Mouse (Mus musculus) neural tube, embryonic 15.5 days (tissue): ENCODE measurements at regions not wholly inside any gene's neighbourhood (a gene's known extent, or its start where the extent isn't known, plus 50 kb on each side); places are given as distances from the start of the nearest gene placed in this dataset.

Experiments
- ATAC-seq: fragments of 200-750 bp; cut with Nextera tagmentation; 2 replicates; pipeline ENCODE4 v1.8.0; 2017; ENCODE audit warnings: mild to moderate bottlenecking, moderate TSS enrichment, moderate library complexity; ENCODE audit not compliant: low FRiP score
- H3K27ac ChIP-seq: fragments of 300-500 bp; sonication (generic); replicated peaks from 2 replicates; pipeline ENCODE4 v1.5.1; 2015; ENCODE audit warnings: mild to moderate bottlenecking, inconsistent platforms
- H3K27me3 ChIP-seq: fragments of 300-500 bp; sonication (generic); replicated peaks from 2 replicates; pipeline ENCODE4 v1.6.1; 2015; ENCODE audit warnings: inconsistent platforms
- H3K36me3 ChIP-seq: fragments of 300-500 bp; sonication (generic); 2 replicates; pipeline ENCODE4 v1.6.1; 2015; ENCODE audit warnings: inconsistent platforms
- H3K4me1 ChIP-seq: fragments of 300-500 bp; sonication (generic); 2 replicates; pipeline ENCODE4 v1.6.1; 2015; ENCODE audit warnings: inconsistent platforms
- H3K4me2 ChIP-seq: fragments of 300-500 bp; sonication (generic); 2 replicates; pipeline ENCODE4 v1.6.1; 2015; ENCODE audit warnings: inconsistent platforms, mild to moderate bottlenecking, moderate library complexity
- H3K4me3 ChIP-seq: fragments of 300-500 bp; sonication (generic); replicated peaks from 2 replicates; pipeline ENCODE4 v1.5.1; 2015; ENCODE audit warnings: mild to moderate bottlenecking, inconsistent platforms
- H3K9ac ChIP-seq: fragments of 300-500 bp; sonication (generic); replicated peaks from 2 replicates; pipeline ENCODE4 v1.6.1; 2015; ENCODE audit warnings: mild to moderate bottlenecking, inconsistent platforms
- H3K9me3 ChIP-seq: fragments of 300-500 bp; sonication (generic); replicated peaks from 2 replicates; pipeline ENCODE4 v1.6.1; 2016; ENCODE audit warnings: inconsistent platforms
- WGBS: fragments of 180-500 bp; shearing (Covaris S2); methylation state at CpG from one replicate; pipeline ENCODE4 v1.1.7; 2015; ENCODE audit warnings: mixed read lengths; 5-methylcytosine and 5-hydroxymethylcytosine counted together

- H3K4me2 ChIP-seq = no peak overlapping the region
- no peak overlapping the region for H3K9ac ChIP-seq
- H3K27ac ChIP-seq = no peak overlapping the region
- no peaks in the 10 kb centered on the region for H3K9me3 ChIP-seq
- no peak overlapping the region for H3K4me3 ChIP-seq
- H3K27me3 ChIP-seq = 0 out of 2 replicates have a peak, but pooled peaks cover 11% of the 10 kb centered on the region
- 21% methylated on average over 6 of the region's 6 CpGs for WGBS
- no peak for ATAC-seq
- no peaks in the 10 kb centered on the region for H3K4me1 ChIP-seq
- no peaks in the 10 kb centered on the region for H3K36me3 ChIP-seq
Measured at GRCm38 (mm10) chrX:166773408-166773854, 187.9 kb upstream of the Egfl6 start.

DNA sequence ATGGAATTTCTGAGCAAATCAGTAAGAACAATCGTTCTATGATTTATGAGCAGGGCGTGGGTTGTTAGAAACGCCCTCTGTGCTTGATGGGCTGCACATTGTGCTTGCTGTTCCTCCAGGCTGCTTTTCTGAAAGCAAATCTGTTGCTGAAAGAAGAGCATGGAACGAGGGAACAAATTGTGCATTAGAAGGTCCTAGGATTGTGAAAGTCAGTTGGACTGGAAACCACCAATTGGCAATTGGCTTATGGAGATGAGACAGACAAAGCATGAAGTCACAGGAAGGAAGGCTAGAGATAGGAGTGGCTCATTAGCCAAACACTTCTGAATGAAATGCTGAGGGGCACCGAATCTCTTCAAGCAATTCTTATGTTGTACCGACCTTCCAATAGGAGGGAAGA, 181.5 kb upstream of the Egfl6 start:
- H3K36me3 ChIP-seq = no peaks in the 10 kb centered on the region
- H3K9me3 ChIP-seq = no peaks in the 10 kb centered on the region
- H3K27ac ChIP-seq = no peak overlapping the region
- WGBS = 74% methylated on average over 6 of the region's 6 CpGs
- no peaks in the 10 kb centered on the region for H3K4me1 ChIP-seq
- no peak overlapping the region for H3K4me3 ChIP-seq
- peaks cover 11% of the 10 kb centered on the region; the same call in 1 of the 2 replicates for H3K27me3 ChIP-seq
- no peak for ATAC-seq
- no peak overlapping the region for H3K4me2 ChIP-seq
- H3K9ac ChIP-seq = no peak overlapping the region

DNA sequence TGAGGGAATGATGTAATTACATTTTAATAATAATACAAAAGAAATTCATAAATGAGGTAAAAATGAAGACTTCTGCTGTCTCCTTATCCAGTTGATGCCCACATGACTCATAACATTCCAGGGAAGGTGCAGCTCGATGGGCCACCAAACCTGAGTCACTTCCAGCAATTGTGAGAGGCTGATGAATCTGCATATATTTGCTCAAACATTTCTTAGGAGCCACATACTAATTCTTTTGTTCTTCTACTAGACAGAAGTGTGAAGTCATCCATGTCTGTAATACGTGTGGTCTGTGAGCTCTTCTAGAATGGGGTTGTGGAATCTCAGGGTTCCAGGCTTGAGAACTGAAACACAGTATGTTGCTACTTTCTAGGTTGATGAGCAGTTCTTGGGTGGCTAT, 180.1 kb upstream of the Egfl6 start:
- Histone ChIP-seq H3K4me3 (no peak overlapping the region), H3K4me1 (no peaks in the 10 kb centered on the region), H3K9me3 (no peaks in the 10 kb centered on the region), H3K9ac (no peak overlapping the region), H3K36me3 (no peaks in the 10 kb centered on the region), H3K27me3 (peaks cover 12% of the 10 kb centered on the region; the same call in 1 of the 2 replicates), H3K4me2 (no peak overlapping the region), H3K27ac (no peak overlapping the region)
- WGBS = 79% methylated on average over 2 of the region's 2 CpGs
- ATAC-seq = no peak

- no peak overlapping the region for H3K9ac ChIP-seq
- no peak overlapping the region for H3K4me2 ChIP-seq
- ATAC-seq = no peak
- no peaks in the 10 kb centered on the region for H3K9me3 ChIP-seq
- peaks cover 5% of the 10 kb centered on the region; the same call in 1 of the 2 replicates for H3K27me3 ChIP-seq
- no peaks in the 10 kb centered on the region for H3K36me3 ChIP-seq
- no peaks in the 10 kb centered on the region for H3K4me1 ChIP-seq
- WGBS = 89% methylated on average over 2 of the region's 2 CpGs
- no peak overlapping the region for H3K4me3 ChIP-seq
- no peak overlapping the region for H3K27ac ChIP-seq
Measured at GRCm38 (mm10) chrX:166762098-166762497, 176.6 kb upstream of the Egfl6 start.

DNA sequence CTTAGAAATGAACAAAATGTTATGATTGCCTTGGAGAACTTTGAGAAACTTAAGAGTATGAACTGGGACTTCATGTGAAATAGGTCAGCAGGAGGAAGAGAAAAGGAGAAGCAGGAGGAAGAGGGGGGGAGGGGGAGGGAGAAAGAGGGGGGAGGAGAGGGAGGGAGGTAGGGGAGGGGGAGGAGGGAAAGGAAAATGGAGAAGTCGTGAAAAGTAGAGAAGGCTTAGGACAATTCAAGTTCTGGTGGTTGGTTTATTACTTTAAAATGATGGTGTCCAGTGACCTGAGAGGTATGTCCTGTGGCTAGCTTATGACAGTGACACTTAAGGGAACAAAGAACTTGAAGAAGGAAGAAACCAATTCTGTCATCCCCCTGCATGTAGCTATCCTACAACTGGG, 171.6 kb upstream of the Egfl6 start:
- no peak overlapping the region for H3K4me3 ChIP-seq

GRCm38 (mm10) chrX:166754967-166755654, 169.6 kb upstream of the Egfl6 start:
- H3K4me2 ChIP-seq = no peak overlapping the region
- H3K9ac ChIP-seq = no peak overlapping the region
- no peaks in the 10 kb centered on the region; the same call in 1 of the 2 replicates for H3K27me3 ChIP-seq
- H3K9me3 ChIP-seq = no peaks in the 10 kb centered on the region
- H3K4me3 ChIP-seq = no peak overlapping the region
- ATAC-seq = no peak
- no peak overlapping the region for H3K27ac ChIP-seq
- no peaks in the 10 kb centered on the region for H3K4me1 ChIP-seq
- WGBS = 84% methylated on average over 3 of the region's 3 CpGs
- no peaks in the 10 kb centered on the region for H3K36me3 ChIP-seq

More for the DNA sequence above, 171.6 kb upstream of the Egfl6 start:
- Histone ChIP-seq H3K36me3 (no peaks in the 10 kb centered on the region), H3K27me3 (peaks cover 2% of the 10 kb centered on the region; the same call in 1 of the 2 replicates), H3K9ac (no peak overlapping the region), H3K27ac (no peak overlapping the region), H3K9me3 (no peaks in the 10 kb centered on the region), H3K4me1 (no peaks in the 10 kb centered on the region), H3K4me2 (no peak overlapping the region)
- 36% methylated on average over 1 of the region's 1 CpGs for WGBS
- no peak for ATAC-seq

- Histone ChIP-seq H3K9ac (no peak overlapping the region), H3K36me3 (no peaks in the 10 kb centered on the region), H3K4me2 (no peak overlapping the region), H3K9me3 (no peaks in the 10 kb centered on the region), H3K27ac (no peak overlapping the region), H3K4me1 (no peaks in the 10 kb centered on the region), H3K4me3 (no peak overlapping the region), H3K27me3 (no peaks in the 10 kb centered on the region)
- WGBS = 55% methylated on average over 8 of the region's 8 CpGs
- ATAC-seq = no peak
Measured at GRCm38 (mm10) chrX:166749055-166749679, 163.6 kb upstream of the Egfl6 start.

DNA sequence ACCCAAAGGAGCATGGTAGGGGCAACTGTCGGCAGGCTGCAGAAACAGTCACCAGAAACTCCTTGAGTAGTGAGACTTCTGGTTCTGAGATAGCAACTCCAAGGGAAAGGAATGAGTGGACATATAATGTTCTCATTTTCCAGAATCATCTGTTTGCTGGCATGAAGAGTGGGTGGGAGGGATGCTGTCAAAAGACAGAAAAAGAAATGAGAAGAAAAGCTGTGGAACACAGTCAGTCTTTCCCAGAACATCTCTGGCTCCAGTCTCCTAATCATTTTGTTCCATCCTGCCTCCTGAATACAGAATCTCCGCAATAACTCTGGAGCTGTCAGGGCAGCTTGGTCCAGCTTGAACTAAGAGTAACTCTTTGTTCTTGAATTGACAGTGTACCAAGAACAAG, 145.8 kb upstream of the Egfl6 start:
- Histone ChIP-seq H3K9me3 (no peaks in the 10 kb centered on the region), H3K9ac (no peak overlapping the region), H3K4me3 (no peak overlapping the region), H3K4me2 (no peak overlapping the region), H3K36me3 (no peaks in the 10 kb centered on the region), H3K4me1 (no peaks in the 10 kb centered on the region), H3K27me3 (peaks cover 11% of the 10 kb centered on the region), H3K27ac (no peak overlapping the region)
- ATAC-seq = no peak
- WGBS = 73% methylated on average over 2 of the region's 2 CpGs

- no peak overlapping the region for H3K9ac ChIP-seq
- H3K4me2 ChIP-seq = no peak overlapping the region
- no peaks in the 10 kb centered on the region for H3K36me3 ChIP-seq
- H3K27me3 ChIP-seq = peaks cover 11% of the 10 kb centered on the region
- no peaks in the 10 kb centered on the region for H3K9me3 ChIP-seq
- 59% methylated on average over 2 of the region's 2 CpGs for WGBS
- H3K27ac ChIP-seq = no peak overlapping the region
- no peak for ATAC-seq
- H3K4me3 ChIP-seq = no peak overlapping the region
- H3K4me1 ChIP-seq = no peaks in the 10 kb centered on the region
Measured at GRCm38 (mm10) chrX:166728622-166728928, 143.1 kb upstream of the Egfl6 start.

- H3K4me3 ChIP-seq = no peak overlapping the region
- H3K9ac ChIP-seq = no peak overlapping the region
- no peak; the same call in 1 of the 2 replicates for ATAC-seq
- peaks cover 14% of the 10 kb centered on the region for H3K27me3 ChIP-seq
- no peak overlapping the region for H3K4me2 ChIP-seq
- H3K27ac ChIP-seq = no peak overlapping the region
- H3K36me3 ChIP-seq = no peaks in the 10 kb centered on the region
- WGBS = 31% methylated on average over 7 of the region's 7 CpGs
- no peaks in the 10 kb centered on the region for H3K9me3 ChIP-seq
- no peaks in the 10 kb centered on the region for H3K4me1 ChIP-seq
Measured at GRCm38 (mm10) chrX:166727823-166728621, 142.5 kb upstream of the Egfl6 start.

DNA sequence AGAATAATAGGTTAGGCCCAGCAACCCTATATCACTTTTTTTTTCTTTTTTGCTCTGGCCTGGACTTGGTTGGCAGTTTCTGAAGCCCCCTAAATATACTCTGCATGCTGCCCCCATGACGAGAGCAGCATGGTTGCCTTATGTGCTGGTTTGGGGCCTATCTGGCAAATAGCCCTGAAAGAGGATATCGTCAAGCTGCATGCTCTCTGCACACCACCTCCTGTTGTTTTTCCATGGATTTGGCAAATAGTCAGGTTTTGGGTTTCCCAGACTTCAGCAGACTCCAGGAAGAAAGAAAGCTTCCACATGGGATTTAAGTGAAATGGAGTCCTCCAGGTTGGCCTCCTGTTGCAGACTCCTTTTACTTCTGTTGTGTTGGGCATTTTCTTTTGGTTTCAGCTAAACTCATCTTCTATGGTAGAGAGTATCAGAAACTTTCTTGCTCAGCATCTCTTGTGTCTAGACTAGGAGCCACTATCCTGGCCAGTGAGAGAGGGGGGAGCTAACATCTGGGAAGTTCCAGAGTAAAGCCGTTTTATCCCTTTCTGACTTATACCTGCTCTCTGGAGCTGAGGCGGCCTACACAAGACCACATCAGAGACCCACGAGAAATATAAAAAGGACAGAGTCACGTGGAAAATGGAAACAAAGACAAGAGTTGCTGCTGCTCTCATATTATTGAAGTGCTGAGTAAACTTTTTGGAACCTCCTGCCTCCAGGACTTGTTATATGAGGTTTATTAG, 140.4 kb upstream of the Egfl6 start:
- Histone ChIP-seq H3K9ac (no peak overlapping the region), H3K36me3 (no peaks in the 10 kb centered on the region), H3K4me3 (no peak overlapping the region), H3K27me3 (peaks cover 12% of the 10 kb centered on the region), H3K9me3 (no peaks in the 10 kb centered on the region), H3K4me1 (no peaks in the 10 kb centered on the region), H3K4me2 (no peak overlapping the region), H3K27ac (no peak overlapping the region)
- 79% methylated on average over 6 of the region's 6 CpGs for WGBS
- no peak for ATAC-seq
